Mouse (Mus musculus) liver, embryonic 12.5 days (tissue): ENCODE measurements around the gene Cyb561d2. TPM values are rescaled to one million over a fixed set of nuclear protein-coding genes. Genes with fewer than 3 reads are reported as not detected.
"Not testable (repeated sequence)": the region's sequence is repeated elsewhere in the genome, so short reads cannot be mapped to it uniquely, and the experiment has no call there.

Source experiments
- ATAC-seq: fragments of 200-750 bp; cut with Nextera tagmentation; 2 replicates; pipeline ENCODE4 v1.8.0; 2017; ENCODE audit warnings: moderate number of reproducible peaks, mild to moderate bottlenecking, moderate library complexity
- H3K27ac ChIP-seq: fragments of 300-500 bp; sonication (generic); 2 replicates; pipeline ENCODE4 v1.5.1; 2016; ENCODE audit warnings: mild to moderate bottlenecking
- H3K27me3 ChIP-seq: fragments of 300-500 bp; sonication (generic); replicated peaks from 2 replicates; pipeline ENCODE4 v1.6.1; 2016; ENCODE audit warnings: mild to moderate bottlenecking, moderate library complexity
- H3K36me3 ChIP-seq: fragments of 300-500 bp; sonication (generic); 2 replicates; pipeline ENCODE4 v1.6.1; 2016; ENCODE audit warnings: mild to moderate bottlenecking, moderate library complexity
- H3K4me1 ChIP-seq: fragments of 300-500 bp; sonication (generic); 2 replicates; pipeline ENCODE4 v1.6.1; 2016
- H3K4me2 ChIP-seq: fragments of 300-500 bp; sonication (generic); 2 replicates; pipeline ENCODE4 v1.6.1; 2016; ENCODE audit warnings: mild to moderate bottlenecking, moderate library complexity
- H3K4me3 ChIP-seq: fragments of 300-500 bp; sonication (generic); 2 replicates; pipeline ENCODE4 v1.5.1; 2016; ENCODE audit warnings: mild to moderate bottlenecking, moderate library complexity
- H3K9ac ChIP-seq: fragments of 300-500 bp; sonication (generic); 2 replicates; pipeline ENCODE4 v1.6.1; 2016; ENCODE audit warnings: mild to moderate bottlenecking, moderate library complexity
- H3K9me3 ChIP-seq: fragments of 300-500 bp; sonication (generic); replicated peaks from 2 replicates; pipeline ENCODE4 v1.6.1; 2016; ENCODE audit warnings: mild to moderate bottlenecking, moderate library complexity
- WGBS: fragments of 180-500 bp; shearing (Covaris S2); methylation state at CpG from one replicate; pipeline ENCODE4 v1.1.7; 2016; ENCODE audit not compliant: insufficient replicate concordance; 5-methylcytosine and 5-hydroxymethylcytosine counted together
- polyA plus RNA-seq: library from polyadenylated mRNA; unstranded; fragments of >200 nt; fragmentation: Nextera tagmentation; extraction: Ambion mirVana; gene quantifications from 2 replicates; pipeline ENCODE4 v1.2.1, GENCODE M21; 2016

Cyb561d2 gene
- polyA plus RNA-seq, 1 experiment from 2014 or later: 18.5 TPM

DNA sequence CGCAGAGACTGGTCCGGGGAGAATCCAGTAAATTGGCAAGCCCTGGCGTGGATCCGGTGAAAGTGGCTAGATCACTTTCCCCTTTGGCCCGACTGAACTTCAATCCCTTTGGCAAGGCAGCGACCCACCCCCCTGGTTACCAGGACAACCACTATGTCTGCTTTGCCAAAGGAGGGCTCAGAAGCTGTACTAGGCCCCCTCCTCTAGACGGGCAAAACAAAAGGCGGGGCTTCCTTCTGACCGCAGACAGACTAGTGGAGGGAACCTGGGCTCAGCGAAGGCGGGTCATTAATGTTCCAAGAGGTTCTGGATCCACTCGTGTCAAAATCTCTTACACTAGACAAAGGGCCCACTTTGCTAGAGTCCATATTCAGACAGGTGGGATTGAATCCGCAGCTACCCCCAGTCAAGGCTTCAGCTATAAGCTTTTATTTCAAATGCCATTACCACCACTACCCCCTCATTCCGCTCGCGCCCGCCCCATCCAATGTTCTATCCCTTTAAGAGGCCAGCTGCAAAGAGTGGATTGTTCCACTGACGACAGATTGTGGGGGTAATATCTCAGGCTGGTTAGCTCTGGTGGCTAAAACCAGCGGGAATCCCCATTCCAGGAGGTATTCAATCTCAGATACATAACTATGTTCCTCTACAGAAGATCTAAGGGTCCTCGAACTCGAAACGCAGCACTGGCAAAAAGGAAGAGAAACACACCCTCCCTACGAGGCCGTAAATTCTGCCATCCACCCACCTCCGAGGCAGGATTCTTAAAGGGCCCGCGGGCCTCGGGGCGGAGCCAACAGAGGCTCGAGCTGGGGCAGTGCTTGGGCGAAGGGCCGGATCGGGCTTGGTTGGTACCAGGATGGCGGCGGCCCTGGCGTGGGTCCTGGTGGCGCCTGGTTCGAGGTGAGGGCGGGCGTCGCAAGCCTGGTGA, 26.6 kb upstream of the Cyb561d2 start:
- Histone ChIP-seq H3K36me3 (peaks cover 50% of the 10 kb centered on the region), H3K9ac (peak overlapping the region; percentile 90), H3K27me3 (no peaks in the 10 kb centered on the region), H3K4me2 (peak overlapping the region; percentile 86), H3K27ac (peak overlapping the region; percentile 94), H3K4me1 (peaks cover 91% of the 10 kb centered on the region), H3K9me3 (no peaks in the 10 kb centered on the region), H3K4me3 (peak overlapping the region; percentile 75)
- ATAC-seq: peak; percentile 77
- WGBS: 1% methylated on average over 41 of the region's 41 CpGs

DNA sequence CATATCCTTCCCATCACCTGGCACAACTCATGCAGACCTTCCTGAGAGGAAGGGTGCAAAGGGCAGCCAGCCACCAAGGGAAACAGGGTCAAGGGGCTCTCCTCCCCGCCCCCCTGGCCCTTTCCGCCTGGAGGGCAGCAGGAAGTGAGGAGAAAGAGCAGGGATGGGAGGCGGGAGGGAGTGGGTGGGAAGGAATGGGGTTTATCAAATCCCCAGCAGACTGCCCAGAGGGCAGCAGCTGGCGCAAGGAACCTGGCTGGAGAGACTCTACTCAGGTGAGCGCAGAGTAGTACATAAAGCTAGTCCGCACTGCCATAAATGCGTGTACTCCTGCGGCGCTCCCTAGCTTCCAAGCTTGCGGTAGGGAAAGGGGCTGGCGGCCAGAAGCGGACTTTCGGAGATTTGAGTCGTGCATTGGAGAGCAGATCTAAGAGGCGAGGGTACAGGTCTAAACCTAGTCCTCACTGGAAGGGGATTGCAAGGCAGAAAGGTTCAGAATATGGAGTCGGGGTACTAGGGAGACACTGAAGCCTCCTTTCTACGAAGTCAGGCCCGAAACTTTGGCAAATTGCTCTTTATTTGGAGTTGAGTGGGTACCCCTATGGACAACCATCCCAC, 25.8 kb upstream of the Cyb561d2 start, which contains the start of gene Hyal2:
Gene Hyal2 (plus strand): TSS at position 244 of the 618 bp plus-strand sequence.
- Histone ChIP-seq H3K4me1 (peaks cover 87% of the 10 kb centered on the region), H3K9me3 (no peaks in the 10 kb centered on the region), H3K4me2 (peak within 1 kb of the TSS; percentile 86), H3K36me3 (peaks cover 42% of the 10 kb centered on the region), H3K27me3 (no peaks in the 10 kb centered on the region), H3K27ac (peak within 1 kb of the TSS; percentile 94), H3K9ac (peak within 1 kb of the TSS; percentile 90), H3K4me3 (peak within 1 kb of the TSS; percentile 75)
- 33% methylated on average over 18 of the region's 18 CpGs for WGBS
- no peak for ATAC-seq

DNA sequence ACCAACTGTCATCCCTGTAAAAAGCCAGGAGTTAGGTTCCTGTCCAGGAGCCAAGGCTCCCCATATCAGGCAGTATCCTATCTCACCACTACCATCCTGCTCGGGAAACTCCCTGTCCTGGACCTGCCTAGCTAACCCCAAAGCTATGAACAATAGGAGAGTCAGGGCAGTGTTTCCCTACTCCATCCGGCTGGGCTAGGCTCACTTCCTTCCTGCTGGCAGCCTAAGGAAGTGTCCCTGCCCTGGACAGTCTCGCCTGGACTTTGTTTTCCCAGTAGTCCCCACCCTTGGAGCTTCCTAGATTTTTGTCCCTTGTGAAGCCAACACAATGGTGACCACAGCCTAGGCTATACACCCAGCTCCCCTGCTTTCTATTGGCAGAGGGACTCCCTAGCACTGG, 24.9 kb upstream of the Cyb561d2 start:
- Histone ChIP-seq H3K27ac (peak overlapping the region; percentile 94), H3K9ac (peak overlapping the region; percentile 31; the same call in 1 of the 2 replicates), H3K4me1 (peaks cover 87% of the 10 kb centered on the region), H3K4me2 (peak overlapping the region; percentile 86), H3K4me3 (peak overlapping the region; percentile 75; the same call in 1 of the 2 replicates), H3K27me3 (no peaks in the 10 kb centered on the region), H3K36me3 (peaks cover 39% of the 10 kb centered on the region), H3K9me3 (no peaks in the 10 kb centered on the region)
- no peak for ATAC-seq
- WGBS: 53% methylated on average over 3 of the region's 3 CpGs

DNA sequence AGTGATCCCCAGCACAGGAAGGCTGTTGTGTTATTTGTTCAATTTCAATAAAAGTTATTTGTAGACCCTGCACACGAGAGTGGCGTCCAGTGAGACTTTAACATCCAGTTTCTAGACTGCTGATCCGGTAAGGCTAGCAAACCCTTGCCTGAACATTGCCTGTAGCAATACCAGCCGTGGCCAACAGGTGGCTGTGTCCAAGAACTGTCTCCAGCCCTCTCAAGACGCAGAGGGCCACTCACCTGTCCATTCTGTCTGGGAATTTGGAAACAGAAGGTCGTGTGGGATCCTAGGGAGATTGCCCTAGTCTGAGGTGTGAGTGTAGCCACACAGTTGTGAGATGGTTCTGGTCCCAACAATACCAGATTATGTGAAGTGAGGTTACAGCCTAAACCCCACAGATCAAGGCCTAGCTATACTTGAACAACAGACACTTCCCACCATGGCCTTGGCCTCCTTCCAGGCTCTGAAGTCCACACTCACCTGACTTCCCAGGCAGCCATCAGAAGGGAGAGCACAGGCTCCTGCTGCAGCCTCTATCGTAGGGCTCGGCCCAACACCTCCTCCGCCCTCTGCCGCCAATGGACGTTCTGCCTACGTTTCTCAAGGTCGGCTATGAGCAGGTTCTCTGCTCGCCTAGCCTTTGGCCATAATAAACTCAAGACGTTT, 24.2 kb upstream of the Cyb561d2 start:
- no peak for ATAC-seq
- no peak overlapping the region for H3K4me3 ChIP-seq
- peaks cover 82% of the 10 kb centered on the region for H3K4me1 ChIP-seq
- H3K27me3 ChIP-seq: no peaks in the 10 kb centered on the region
- WGBS: 49% methylated on average over 15 of the region's 15 CpGs
- H3K9ac ChIP-seq: no peak overlapping the region
- peaks cover 39% of the 10 kb centered on the region for H3K36me3 ChIP-seq
- H3K27ac ChIP-seq: peak overlapping the region; percentile 94
- H3K9me3 ChIP-seq: no peaks in the 10 kb centered on the region
- peak overlapping the region; percentile 14 for H3K4me2 ChIP-seq

DNA sequence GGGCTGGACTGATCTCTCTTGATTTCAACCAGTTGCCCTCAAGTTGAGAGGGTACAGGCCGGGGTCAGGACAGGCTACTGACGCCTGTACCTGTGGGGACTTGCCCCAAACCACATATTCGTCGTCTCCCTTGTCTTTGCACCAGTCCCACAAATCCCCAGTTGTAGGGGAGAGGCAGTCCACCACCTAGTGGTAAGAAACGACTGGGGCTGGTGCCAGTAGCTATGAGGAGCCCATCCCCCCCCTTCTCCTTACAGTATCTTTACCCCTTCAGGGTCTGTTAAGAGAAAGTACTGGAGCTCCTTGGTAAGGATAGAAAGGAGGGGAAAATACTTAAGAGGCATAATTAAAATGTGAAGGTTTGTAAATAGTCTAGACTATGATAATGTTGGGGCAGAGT, 23.6 kb upstream of the Cyb561d2 start:
- H3K9ac ChIP-seq, H3K27me3 ChIP-seq, H3K9me3 ChIP-seq, ATAC-seq, H3K4me3 ChIP-seq: not testable (repeated sequence)
- Histone ChIP-seq H3K36me3 (peaks cover 39% of the 10 kb centered on the region), H3K4me2 (peak overlapping the region; percentile 22), H3K27ac (peak overlapping the region; percentile 94), H3K4me1 (peaks cover 76% of the 10 kb centered on the region)
- 31% methylated on average over 5 of the region's 5 CpGs for WGBS

DNA sequence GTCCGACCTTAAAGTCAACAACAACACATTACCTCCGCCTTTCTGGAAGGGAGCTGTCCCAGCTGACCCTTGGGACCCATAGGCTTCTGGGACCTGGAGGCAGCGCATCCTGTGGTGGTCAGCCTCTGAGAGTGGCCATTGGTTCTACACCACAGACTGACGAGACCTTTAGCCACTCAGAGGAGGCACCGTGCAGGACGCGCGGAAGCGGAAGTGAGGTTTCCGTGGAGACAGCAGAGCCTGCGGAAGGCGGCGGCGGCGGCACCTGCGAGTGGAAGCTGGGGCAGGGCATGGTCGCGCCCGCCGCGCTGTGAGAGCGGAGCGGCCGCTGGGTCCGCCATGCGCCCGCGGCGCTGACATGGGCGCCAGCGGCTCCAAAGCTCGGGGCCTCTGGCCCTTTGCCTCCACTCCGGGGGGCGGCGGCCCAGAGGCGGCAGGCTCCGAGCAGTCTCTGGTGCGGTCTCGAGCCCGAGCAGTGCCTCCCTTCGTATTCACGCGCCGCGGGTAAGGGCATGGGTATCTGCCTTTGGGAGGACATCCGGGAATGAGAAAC, 21.1 kb upstream of the Cyb561d2 start, which contains the start of gene Tusc2:
Gene Tusc2 (plus strand): TSS at position 227 of the 553 bp plus-strand sequence.
- peak within 1 kb of the TSS; percentile 87 for H3K4me3 ChIP-seq
- no peaks in the 10 kb centered on the region for H3K9me3 ChIP-seq
- ATAC-seq: peak; percentile 96
- no peaks in the 10 kb centered on the region for H3K27me3 ChIP-seq
- peaks cover 60% of the 10 kb centered on the region for H3K36me3 ChIP-seq
- H3K9ac ChIP-seq: peak within 1 kb of the TSS; percentile 91
- under 1% methylated on average over 35 of the region's 46 CpGs for WGBS
- H3K4me1 ChIP-seq: peaks cover 60% of the 10 kb centered on the region
- peak within 1 kb of the TSS; percentile 89 for H3K27ac ChIP-seq
- H3K4me2 ChIP-seq: peak within 1 kb of the TSS; percentile 82

DNA sequence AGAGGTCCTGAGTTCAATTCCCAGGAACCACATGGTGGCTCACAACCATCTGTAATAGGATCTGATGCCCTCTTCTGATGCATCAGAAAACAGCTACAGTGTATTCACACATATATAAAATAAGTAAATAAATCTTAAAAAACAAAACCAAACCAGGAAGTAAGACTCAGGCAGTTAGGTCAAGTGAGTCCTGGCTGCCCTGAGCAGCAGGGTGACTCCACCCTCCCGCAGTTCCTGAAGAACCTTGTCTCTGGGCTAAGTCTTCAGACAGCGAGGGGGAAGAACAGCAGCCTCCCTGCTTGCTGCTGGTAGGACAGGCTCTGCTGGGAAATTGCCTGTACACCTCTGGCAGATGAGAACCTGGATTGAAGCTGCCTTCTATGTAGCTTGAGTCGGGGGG, 14.4 kb upstream of the Cyb561d2 start:
- Histone ChIP-seq H3K4me1 (peaks cover 52% of the 10 kb centered on the region), H3K4me3 (peak overlapping the region; percentile 80), H3K27ac (peak overlapping the region; percentile 96), H3K9ac (peak overlapping the region; percentile 93), H3K27me3 (peaks cover 12% of the 10 kb centered on the region; the same call in 1 of the 2 replicates), H3K4me2 (peak overlapping the region; percentile 95), H3K9me3 (no peaks in the 10 kb centered on the region), H3K36me3 (peaks cover 50% of the 10 kb centered on the region)
- 40% methylated on average over 3 of the region's 3 CpGs for WGBS
- ATAC-seq: no peak

DNA sequence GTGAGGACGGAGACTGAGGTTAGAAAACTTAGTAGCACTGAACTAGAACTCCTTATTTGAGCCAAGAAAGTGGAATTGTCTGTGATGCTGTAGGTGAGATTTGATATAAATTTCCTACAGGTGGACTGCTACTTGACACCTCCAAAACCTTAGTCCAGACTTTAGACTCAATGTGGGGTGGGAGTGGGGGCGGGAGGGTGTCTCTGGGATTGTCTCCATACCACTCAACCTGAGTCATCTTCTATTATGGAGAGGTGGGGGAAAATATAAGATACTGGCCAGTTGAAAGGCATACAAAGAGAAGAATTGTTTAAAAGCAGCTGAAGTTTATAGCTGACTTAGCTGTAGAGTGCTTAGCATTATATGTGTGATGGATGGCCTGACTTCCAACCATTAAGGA, 13.7 kb upstream of the Cyb561d2 start:
- Histone ChIP-seq H3K27ac (peak overlapping the region; percentile 96), H3K9ac (peak overlapping the region; percentile 93), H3K4me1 (peaks cover 59% of the 10 kb centered on the region), H3K27me3 (peaks cover 18% of the 10 kb centered on the region), H3K36me3 (peaks cover 44% of the 10 kb centered on the region), H3K4me2 (peak overlapping the region; percentile 95), H3K4me3 (peak overlapping the region; percentile 80), H3K9me3 (no peaks in the 10 kb centered on the region)
- no peak for ATAC-seq
- 38% methylated on average over 2 of the region's 2 CpGs for WGBS

DNA sequence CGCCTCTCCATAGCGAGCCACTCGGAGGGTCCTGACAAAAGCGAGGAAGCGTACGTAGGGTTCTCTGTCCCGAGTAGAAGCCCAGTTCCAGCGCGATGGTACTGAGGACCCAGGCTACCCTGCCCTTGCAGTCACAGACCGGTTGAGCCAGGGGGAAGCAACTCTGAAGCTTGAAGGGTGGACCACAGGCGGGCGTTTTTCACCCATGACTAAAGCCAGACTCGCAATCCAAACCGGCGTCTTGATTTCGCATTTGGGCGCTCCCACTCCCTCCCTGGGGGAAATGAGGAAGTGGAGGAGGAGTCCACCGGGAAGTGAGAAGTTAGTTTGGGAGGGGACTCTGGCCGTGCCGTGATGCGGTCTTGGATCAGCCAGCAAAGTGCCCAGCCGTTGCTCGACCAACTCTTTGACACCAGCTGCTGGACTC, 13.1 kb upstream of the Cyb561d2 start:
- ATAC-seq: peak; percentile 14
- peaks cover 37% of the 10 kb centered on the region for H3K36me3 ChIP-seq
- peak overlapping the region; percentile 93 for H3K9ac ChIP-seq
- H3K27ac ChIP-seq: peak overlapping the region; percentile 96
- WGBS: 0% methylated on average over 23 of the region's 23 CpGs
- H3K9me3 ChIP-seq: no peaks in the 10 kb centered on the region
- H3K4me2 ChIP-seq: peak overlapping the region; percentile 95
- H3K4me1 ChIP-seq: peaks cover 65% of the 10 kb centered on the region
- peaks cover 25% of the 10 kb centered on the region for H3K27me3 ChIP-seq
- peak overlapping the region; percentile 80 for H3K4me3 ChIP-seq

DNA sequence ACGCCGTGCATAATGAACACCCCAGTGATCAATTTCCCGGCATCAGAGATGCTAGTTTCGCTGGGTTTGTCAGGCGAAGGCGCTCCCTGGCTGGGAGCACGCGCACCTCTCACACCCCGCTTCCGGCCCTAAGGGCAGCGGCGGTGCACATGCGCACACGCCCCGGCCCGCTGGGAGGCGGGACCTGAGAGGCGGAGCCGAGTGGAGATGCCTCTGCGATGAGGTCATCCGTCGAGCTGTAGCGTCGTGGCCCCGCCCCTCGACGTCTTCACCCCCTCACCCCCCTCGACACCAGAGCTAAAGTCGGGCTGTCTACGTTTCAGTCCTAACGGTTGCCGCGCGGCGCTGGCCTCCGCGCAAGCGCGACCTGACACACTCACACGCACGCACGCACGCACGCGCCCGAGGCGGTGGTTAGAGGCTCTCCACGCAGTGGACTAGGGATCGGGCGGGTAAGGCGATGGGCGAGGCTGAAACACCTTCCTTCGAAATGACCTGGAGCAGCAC, 12.4 kb upstream of the Cyb561d2 start:
- Histone ChIP-seq H3K9ac (peak overlapping the region; percentile 93), H3K4me3 (peak overlapping the region; percentile 80), H3K9me3 (no peaks in the 10 kb centered on the region), H3K4me1 (peaks cover 65% of the 10 kb centered on the region), H3K27ac (peak overlapping the region; percentile 96), H3K36me3 (peaks cover 30% of the 10 kb centered on the region), H3K27me3 (peaks cover 31% of the 10 kb centered on the region), H3K4me2 (peak overlapping the region; percentile 95)
- WGBS: under 1% methylated on average over 53 of the region's 53 CpGs
- ATAC-seq: peak; percentile 89
